Mouse (Mus musculus) lung, adult 2 months (tissue): ENCODE measurements around the gene Tnfrsf19.

Experiments used
- CTCF ChIP-seq: fragments of 200-500 bp; IDR thresholded peaks from 2 replicates; pipeline ENCODE4 v1.5.1; 2011; ENCODE audit warnings: mild to moderate bottlenecking, low read length, control low read depth; ENCODE audit not compliant: insufficient read depth
- POLR2A ChIP-seq: fragments of 200-500 bp; IDR thresholded peaks from 2 replicates; pipeline ENCODE4 v1.6.1; 2011; ENCODE audit warnings: low read depth, mild to moderate bottlenecking, control low read depth, low read length, borderline replicate concordance; ENCODE audit errors: extremely low read depth

DNA sequence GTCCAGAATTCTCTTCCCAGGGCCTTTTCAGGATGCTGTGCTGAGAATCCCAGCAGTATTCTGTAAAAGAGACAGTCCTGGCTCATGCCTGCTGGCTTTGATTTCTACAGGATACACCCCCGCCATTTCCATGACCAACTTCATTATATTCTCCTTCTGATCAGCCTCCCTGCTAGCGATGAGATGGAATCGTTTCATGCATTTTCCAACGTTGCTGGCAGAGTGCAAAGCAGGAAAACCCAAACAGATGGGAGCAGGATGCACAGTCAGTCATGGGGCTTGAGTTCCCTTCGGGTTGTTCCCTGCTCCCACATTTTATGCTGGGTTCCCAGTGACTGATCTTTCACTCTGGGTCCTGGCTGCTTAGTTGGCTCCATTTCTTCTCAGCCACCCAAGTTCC lies 44.7 kb upstream of the Tnfrsf19 start:
- no peak for TF ChIP-seq CTCF
- TF ChIP-seq POLR2A = no peak
